Mouse (Mus musculus): Measurements from ENCODE around the gene Grb14.
A peak's percentile ranks its signal among the peaks of the same experiment; 100 is the strongest.

The Grb14 gene

DNA sequence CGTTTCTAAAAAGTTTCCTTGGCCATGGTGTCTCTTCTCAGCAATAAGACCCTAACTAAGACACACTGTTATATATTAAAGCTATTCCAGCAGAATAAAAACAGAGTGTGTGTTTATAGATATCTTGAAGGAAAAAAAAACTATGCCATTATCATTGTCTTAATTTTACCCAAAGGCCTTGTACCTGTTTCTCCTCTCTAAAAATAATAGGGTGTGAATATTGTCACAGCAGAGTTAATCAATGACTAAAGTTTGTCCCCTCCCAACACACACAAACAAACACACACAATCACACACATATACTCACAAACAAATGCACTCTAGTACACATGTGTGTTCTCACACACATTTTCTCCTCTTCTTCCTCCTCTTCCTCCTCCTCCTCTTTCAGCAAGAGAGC, at the start of gene Grb14:
Gene Grb14, minus strand, starts transcription at position 101 of the 400 bp plus-strand sequence.
- DNase-seq (ENCODE audit: low spot score) = no peak

DNA sequence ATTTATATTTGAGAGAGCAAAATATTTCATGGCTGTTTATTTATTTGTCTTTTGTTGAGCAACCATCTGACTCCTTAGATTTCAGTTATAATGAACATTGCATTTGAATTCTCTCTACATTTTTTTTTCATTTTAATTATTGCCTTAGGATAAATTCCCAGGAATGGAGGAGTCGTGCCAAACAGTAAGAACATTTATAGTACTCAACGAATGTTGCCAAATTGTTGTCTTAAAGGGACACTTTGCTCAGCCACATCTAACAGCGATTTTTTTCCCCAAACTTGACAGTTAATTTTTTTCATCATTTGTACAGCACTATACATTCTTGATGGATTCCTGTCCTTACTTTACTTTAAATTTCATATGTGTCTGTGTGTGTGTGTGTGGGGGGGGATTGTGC, 47.4 kb upstream of the Grb14 start:
- no peak for DNase-seq (ENCODE audit: low spot score)

DNA sequence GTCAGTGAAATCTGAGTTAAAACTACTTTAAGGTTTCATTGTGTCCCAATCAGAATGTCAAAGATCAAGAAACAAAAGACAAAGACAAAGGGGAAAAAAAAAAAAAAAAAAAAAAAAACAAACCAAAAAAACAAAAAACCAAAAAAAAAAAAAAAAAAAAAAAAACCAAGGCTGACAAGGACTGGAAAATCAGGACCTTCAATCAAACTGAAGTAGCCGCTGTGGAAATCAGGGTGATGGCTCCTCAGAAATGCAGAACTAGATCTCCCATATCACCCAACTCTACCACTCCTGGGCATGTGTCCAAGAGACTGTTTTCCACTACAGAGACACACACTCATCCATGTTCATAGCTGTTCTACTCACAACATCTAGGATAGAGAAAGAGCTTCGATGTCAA, 29.0 kb upstream of the Grb14 start:
- no peak for DNase-seq (ENCODE audit: low spot score)

DNA sequence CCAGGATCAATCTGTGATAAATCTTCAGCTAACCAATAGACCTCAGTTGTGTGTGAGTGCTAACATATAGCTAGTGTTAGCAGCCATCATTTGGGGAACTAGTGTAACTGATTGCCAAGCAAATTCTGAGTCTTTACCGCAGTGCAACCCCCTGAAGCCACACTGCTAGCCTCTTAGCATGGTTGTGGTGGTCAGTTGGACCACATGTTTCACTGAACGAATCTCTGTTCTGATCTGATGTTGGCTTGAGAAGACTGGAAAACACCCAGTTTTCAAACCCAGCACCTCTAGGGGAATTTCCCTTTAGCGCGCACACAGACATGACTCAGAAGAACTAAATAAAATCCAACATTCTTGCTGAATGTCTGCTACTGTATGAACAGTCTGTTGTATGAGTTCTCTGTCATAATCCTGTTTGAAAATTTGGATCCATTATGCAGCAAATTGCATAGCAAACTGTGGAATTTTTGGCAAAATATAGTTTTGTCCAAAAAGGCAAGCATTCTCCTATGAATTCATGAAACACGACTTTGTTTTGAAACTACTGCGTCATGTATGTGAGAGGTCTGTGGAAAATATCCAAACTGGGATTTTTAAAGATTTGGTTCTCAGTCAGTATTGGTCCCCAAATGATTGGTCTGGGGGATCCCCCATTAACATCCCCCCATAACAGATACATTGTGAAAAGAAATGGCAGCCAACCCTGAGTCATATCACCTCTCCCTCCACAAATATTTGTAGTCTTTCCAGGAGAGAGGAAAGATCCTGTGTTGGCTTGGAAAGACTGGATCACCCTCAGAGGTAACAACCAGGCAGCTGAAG, 27.6 kb upstream of the Grb14 start:
- DNase-seq (ENCODE audit: low spot score) = no peak

DNA sequence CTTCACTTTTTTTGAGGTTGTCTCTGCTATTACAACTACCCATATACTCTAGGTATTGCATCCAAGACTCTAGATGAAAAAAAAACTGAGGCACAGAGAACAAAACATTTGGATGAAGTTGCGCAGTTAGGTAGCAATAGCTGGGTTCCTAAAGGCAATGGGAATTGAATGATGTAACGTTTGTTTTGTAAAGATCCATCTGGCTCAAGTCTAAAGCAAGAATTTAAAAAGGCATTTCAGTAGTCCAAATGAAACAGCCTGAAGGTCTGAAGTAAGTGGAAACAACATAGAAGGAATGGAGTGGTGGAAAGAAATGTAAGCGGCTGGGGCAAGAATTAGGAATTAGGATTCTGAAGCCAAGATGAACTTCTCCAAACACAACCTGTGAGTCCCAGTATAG, 26.0 kb upstream of the Grb14 start:
- no peak for DNase-seq (ENCODE audit: low spot score)

DNA sequence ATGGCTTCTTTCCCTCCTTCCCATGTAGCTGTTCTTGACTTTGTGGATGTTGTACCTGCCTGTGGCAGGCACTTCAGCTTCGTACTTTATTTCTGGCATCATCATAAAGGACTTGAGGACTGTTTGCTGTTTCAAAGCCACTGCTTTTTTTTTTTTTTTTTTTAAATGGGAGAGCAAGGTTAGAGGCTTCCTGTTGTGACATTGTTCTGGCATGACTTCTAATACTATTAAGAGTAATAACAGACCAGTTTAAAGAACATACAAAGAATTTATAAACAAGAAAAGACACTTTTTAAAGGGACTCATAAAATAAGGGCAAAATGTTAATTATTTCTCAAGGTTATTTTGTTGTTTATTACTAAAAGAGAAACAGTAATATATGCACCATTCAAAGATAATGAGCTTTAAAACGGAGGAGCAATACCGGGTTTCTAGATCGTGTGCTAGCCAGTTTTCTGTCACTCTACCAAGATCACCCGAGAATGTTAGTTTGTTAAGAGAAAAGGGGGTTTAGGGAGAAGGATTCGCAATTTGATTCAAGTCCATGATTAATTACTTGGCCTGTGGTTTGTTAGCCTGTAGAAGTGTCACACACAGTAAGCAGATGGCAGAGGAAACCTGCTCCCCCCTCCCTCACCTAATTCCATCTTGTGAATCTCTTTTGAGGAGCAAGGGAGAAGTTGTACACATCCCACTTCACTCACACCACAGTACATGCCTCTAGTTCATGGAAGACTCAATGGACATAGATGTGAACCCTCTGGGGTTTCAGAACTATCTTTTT, 23.6 kb upstream of the Grb14 start:
- no peak for DNase-seq (ENCODE audit: low spot score)

DNA sequence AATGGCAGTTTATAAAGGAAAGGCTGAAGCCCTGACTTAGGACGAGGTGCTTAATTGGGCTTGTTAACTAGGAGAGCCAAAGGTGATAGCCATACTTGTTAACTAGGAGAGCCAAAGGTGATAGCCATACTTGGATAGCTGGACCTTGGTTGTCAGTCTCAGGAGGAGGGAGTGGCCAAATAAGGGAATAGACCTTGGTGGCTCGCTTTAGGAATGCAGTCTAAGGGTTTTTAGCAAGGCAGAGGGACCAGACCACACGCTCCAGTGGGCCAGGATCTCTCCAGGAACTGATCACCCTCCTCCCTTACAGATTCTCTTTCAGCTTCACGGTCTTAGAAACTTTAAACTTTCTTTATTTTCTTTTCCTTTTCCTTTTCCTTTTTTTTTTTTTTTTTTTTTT, 13.4 kb upstream of the Grb14 start:
- DNase-seq (ENCODE audit: low spot score) = no peak

DNA sequence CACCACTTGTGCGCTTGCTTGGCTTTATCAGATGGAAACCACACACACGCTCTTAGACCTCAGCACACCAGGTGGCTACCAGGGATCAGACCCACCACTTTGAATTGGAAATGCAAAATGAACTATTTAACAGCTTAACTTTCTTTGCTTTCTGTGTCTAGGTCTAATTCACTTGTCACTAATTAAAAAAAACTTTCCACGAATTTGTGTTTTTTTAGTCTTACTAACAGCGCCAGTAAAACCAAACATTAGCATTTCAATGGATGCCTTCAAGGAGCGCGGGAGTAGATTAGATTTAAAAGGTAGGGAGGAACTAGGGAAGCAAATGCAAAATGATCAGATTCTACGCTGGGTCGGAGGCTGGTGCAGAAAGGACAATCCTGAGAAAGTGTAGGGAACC, 12.8 kb upstream of the Grb14 start:
- no peak for DNase-seq (ENCODE audit: low spot score)

DNA sequence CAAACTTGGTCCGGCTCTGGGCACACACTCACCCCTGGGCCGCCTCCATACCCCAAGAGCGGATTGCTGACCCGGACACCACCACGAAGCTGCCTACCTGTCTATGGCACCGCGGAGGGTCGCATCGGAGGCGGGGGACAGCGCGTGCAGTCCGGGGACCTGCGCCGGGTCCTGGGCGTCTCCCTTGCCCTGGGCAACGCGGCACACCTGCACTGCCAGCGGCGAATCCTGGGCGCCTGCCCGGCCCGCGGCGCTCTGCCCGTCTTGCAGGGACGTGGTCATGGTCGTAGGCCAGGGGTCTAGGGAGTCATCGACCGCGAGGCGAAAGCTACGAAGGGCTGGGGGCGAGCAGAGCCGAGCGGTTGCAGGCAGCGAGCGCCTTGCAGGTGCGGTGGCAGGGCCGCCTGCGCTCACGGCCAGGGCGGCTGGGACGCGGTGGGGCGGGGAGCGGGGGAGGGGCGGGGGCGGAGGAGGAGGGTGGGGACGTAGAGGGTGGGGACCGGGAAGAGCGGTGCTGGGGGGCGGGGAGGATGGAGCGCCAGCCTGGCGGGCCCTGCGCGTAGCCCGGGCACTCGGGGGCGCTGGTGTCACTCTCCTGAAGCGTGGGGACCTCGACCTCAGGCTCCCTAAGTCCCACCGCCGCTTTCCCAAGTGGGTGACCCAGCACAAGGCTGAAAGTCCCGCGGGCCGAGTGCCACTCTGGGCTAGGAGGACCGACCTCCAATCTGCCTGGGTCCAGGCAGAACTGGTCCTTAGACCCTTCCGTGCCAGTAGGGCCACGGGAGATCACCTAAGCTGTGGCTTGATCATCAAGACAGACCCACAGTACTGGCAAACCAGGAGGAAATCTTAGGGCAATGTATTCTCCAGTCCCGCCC, 2.2 kb downstream of the Grb14 start:
- DNase-seq (ENCODE audit: low spot score) = peak; percentile 76

DNA sequence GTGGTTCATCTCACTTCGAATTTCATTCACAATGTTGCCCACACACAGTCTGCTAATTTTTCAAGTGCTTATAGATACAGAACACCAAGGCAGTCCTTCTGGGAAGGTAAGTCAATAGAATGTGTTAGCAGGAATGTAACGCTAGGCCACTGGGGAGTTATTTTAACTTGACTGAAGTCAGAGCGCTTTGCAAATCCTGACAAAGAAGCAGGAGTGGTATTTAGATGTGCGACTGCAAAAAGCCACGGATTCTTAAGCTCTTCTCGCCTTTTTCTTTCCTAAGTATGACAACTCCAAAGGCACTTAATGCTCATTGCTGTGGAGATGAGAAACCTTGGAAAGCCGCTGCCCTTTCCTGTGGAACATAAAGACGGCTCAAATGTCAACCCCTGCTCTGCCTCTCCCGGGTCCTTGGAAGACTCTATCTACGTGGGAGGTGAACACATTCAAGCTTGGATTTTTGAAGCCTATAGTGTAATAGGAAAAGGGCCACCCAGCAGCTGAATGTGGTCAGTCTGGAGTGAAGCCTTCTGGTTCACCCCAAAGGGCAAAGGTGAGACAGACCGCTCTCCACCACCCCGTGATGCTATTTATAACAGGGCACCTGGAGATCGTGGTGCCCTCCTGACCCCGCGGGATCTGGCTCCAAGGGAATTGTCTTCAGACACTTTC, 3.0 kb downstream of the Grb14 start:
- peak; percentile 41 for DNase-seq (ENCODE audit: low spot score)

DNA sequence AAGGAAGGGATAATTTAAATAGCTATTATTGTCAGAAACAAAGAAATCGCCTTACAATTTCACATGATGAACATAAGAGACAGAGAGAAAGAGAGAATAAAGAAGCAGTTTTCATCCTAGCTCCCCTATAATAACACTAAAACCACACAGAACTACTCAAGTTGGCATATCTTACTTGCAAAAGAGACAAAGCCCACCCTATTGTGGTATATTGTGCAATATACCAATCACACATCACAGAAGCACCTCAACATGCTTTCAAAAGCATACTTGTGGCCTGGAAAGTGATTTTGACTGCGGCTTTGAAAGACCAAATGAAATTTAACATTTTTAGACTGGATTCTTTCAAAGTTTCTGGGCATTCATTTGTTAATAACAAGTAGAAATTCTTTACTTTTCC, 7.4 kb downstream of the Grb14 start:
- DNase-seq (ENCODE audit: low spot score) = no peak

DNA sequence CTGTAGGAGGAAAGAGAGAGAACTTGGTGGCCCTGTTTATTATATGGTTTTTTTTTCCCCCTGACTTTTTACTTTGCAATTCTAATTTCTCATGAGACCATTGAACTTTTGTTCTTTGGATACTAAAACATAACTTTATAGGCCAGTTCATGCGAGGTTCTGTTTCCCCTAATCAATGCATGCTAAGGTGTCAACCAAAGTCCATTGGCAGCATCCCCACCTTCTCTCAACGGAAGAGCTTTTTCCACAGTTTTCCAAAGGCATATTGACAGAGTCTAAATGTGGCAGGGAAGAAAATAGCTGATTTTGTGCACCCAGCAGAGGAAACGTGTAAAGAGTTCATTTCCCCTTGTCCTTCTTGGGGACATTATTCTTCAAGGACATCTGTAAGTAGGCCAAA, 10.2 kb downstream of the Grb14 start:
- DNase-seq (ENCODE audit: low spot score) = no peak

DNA sequence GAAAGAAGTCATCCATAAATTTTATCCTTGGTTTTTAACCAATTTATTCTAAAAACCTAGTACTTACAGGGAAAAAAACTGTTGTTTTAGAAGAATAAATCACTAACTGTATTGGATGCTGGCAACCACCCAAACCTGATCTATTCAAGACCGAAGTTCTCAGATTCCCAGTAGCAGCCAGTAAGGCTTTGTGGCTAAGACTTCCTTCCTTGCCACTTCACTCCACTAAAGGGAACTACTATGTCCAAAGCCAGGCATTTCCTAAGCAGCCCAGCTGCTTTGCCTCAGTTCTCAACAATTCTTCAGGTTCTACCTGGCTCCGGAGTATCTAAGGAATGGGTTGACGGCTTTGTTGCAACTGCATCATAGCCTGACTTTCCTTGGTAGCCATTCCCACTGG, 14.7 kb downstream of the Grb14 start:
- no peak for DNase-seq (ENCODE audit: low spot score)

DNA sequence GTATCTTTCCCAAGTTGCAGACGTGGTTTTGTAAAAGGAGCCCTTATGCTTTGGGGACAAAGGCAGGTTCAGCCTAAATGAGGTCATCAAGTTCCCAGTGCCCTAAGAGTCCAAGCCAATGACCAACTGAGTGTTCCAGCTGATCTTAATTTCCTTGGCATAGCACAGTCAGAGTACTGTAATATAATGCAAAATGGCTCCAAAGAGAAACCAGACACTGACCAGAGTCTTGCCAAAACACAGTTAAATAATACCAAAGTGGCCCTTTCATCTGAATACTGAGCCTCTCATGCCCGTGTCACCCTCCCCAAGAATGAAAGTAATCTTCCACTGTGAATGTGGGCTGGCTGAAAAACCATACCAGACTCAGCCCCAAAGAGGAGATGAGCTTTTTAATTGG, 17.4 kb downstream of the Grb14 start:
- no peak for DNase-seq (ENCODE audit: low spot score)

DNA sequence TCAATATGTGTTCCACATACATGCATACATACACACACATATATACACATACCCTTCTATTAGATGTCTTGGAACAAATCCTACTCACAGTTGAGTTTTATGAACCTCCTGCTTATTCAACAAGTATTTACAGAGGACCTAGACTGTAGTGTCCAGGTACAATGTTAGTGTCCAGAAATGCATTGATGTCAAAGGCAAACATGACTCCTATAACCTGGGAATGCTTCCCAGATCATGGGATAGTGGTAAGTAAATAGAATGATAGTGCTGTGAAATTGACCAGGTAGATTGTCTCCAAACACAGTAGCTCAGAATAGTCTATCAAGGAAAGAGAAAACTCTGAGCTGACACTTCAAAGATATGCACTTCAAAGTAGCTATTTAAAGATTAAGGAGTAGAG, 19.7 kb downstream of the Grb14 start:
- no peak for DNase-seq (ENCODE audit: low spot score)

DNA sequence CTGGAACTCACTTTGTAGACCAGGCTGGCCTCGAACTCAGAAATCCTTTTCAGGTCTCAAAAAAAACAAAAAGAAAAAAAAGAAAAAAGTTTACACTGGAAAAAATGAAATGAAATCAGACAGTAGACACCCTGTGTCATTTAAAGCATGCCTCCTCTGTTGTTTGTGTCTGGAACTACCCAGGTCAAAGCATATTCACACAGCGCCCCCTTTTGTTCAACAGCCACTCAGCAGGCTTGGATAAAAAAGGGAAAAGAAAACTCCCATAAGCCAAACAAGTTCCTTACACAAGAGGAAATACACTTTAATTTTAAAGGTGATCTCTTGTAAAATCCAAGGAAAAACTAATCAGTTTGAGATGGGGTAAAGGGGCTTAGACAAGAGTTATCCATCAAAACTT, 21.4 kb downstream of the Grb14 start:
- DNase-seq (ENCODE audit: low spot score) = peak; percentile 23

DNA sequence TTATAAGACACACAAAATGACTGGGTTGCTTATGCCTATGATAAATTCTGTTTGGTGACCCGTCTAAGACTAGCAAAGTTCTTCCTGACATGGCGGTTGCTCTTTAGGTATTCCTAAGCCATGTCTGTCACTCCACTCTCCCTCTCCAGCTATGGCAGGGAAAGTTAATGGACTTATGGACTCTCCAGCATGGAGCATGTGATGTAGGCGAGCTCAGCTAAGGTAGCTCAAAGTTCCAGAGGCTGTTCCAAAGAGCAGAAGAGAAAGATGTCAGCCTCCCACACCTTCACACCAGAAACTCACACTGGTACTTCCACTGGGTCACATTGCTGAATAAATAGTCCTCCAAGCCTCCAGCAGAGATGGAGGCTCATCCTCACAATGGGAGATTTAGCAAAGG, 22.2 kb downstream of the Grb14 start:
- no peak for DNase-seq (ENCODE audit: low spot score)

DNA sequence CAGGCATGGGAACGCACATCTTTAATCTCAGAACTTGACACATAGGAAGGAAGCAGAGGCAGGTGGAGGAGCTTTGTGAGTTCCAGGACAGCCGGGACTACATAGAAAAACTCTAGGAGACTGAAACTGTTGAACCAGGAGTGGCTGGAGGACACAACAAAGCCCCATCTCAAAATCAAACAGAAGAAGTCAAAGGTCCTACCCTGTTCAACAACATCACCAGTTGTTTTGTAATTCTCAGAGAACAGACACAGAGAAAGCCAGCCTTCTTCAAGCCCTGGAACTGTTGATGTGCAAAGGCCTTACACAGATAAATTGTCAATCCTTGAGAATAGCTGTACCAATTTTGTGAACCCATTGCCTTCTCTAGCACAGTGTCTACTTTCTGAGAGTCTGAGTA, 29.7 kb downstream of the Grb14 start:
- no peak for DNase-seq (ENCODE audit: low spot score)

DNA sequence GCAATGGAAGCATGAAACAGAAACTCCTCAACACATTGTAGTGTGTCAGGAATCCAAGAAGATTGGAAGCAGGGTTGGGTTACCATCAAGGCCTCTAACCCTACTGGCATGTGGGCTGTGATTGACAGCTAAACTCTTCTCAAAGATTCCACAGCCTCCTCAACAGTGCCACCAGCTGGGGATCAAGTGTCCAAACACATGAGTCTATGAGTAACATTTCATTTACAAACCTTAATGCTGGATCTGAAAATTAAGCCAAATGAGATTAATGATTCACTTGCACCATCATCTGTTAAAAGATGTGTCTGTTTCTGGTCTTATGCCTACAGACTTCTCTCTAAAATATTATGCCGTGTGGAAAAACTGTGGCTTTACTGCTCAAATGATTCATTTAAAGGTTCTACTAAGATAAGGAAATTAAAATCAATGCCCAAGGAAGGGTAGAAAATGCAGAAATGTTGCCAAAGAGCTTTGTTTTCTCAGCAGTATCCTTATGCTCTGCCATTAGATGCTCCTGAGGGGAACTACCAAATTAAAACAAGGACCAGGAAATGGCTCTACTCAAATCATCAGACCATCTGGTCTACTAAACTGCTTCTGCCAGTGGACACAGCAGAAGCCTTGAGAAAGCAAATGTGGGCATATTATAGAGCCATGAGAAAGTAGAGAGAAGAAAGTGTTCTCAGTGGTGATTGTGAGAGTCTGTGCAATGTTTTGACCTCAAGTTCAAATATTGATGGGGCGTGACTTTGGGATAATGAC, 35.2 kb downstream of the Grb14 start:
- DNase-seq (ENCODE audit: low spot score) = no peak

DNA sequence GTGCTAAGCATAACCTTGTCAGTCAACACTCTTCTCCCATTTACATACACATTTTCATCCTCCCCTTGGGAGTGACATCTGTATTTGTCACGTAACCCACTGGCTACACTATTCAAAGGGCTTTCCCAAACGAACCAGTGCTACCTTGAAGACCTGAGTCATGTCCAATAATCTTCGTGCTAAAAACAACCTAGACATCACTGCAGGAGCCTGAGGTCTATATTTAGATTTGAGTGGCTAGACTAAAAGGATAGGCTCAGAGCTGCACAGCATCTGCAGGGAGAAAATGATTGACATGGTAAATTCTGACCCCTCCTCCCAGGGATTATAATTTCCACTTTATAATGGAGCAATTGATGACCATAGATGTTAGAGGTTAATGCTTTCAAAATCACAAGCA, 37.0 kb downstream of the Grb14 start:
- DNase-seq (ENCODE audit: low spot score) = no peak

DNA sequence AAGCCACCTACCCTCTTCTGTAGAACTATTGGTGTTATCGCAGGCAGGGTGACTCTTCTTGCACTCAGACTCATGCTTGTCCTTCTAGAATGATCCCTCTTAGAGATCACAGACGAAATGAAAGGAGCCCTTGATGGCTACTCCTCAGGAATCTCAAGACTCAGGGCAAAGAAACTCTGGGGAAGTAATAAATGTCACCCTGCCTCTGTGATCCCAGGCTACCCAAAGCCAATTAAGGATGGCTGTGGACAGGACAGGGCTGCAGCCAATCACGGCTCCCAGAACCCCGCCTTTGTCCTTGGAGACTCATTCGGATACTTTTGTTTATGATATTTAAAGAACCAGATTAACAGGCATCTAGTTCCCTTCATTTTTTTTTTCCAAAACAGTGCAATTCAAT, 49.2 kb downstream of the Grb14 start:
- no peak for DNase-seq (ENCODE audit: low spot score)

Data from retina, embryonic 14.5 days (tissue).